Mouse (Mus musculus): ENCODE results near the gene Gle1. TPM values are rescaled to one million over a fixed set of nuclear protein-coding genes. Genes with fewer than 3 reads are reported as not detected.
"Not testable (repeated sequence)": the region's sequence is repeated elsewhere in the genome, so short reads cannot be mapped to it uniquely, and the experiment has no call there.

Gle1 gene
- total and polyA plus RNA-seq, 2 experiments from 2014 or later, result 57.4 to 62.3 TPM

- Histone ChIP-seq H3K9me3 (ENCODE audit: low read length) (no peaks in the 10 kb centered on the region), H3K4me2 (ENCODE audit: low read depth) (no peak overlapping the region), H3K4me1 (ENCODE audit: insufficient read depth) (no peaks in the 10 kb centered on the region), H3K9ac (no peak overlapping the region), H3K36me3 (ENCODE audit: insufficient read depth) (peaks cover 85% of the 10 kb centered on the region), H3K4me3 (ENCODE audit: low read depth, low read length) (no peak overlapping the region), H3K27me3 (ENCODE audit: insufficient read depth, low read length) (no peaks in the 10 kb centered on the region), H3K27ac (ENCODE audit: low read depth, low read length) (no peak overlapping the region)
- 68% methylated on average over 2 of the region's 2 CpGs for WGBS
- TF ChIP-seq CTCF (IDR thresholded peaks at IDR 0.05; ENCODE audit: low read depth), result no peak
- ATAC-seq (no peak), DNase-seq (no peak)
Observed at GRCm38 (mm10) chr2:29897366-29897765, 37.9 kb upstream of the Gle1 start.

- peaks cover 85% of the 10 kb centered on the region for H3K36me3 ChIP-seq (ENCODE audit: insufficient read depth)
- H3K9ac ChIP-seq, result no peak overlapping the region
- H3K27ac ChIP-seq (ENCODE audit: low read depth, low read length), result no peak overlapping the region
- no peaks in the 10 kb centered on the region for H3K9me3 ChIP-seq (ENCODE audit: low read length)
- no peak for ATAC-seq
- H3K4me3 ChIP-seq (ENCODE audit: low read depth, low read length), result no peak overlapping the region
- H3K27me3 ChIP-seq (ENCODE audit: insufficient read depth, low read length), result no peaks in the 10 kb centered on the region
- no peaks in the 10 kb centered on the region for H3K4me1 ChIP-seq (ENCODE audit: insufficient read depth)
- TF ChIP-seq CTCF (IDR thresholded peaks at IDR 0.05; ENCODE audit: low read depth), result no peak
- no peak overlapping the region for H3K4me2 ChIP-seq (ENCODE audit: low read depth)
- WGBS, result 79% methylated on average over 1 of the region's 1 CpGs
- no peak for DNase-seq
Observed at GRCm38 (mm10) chr2:29898081-29898480, 37.1 kb upstream of the Gle1 start.

DNA sequence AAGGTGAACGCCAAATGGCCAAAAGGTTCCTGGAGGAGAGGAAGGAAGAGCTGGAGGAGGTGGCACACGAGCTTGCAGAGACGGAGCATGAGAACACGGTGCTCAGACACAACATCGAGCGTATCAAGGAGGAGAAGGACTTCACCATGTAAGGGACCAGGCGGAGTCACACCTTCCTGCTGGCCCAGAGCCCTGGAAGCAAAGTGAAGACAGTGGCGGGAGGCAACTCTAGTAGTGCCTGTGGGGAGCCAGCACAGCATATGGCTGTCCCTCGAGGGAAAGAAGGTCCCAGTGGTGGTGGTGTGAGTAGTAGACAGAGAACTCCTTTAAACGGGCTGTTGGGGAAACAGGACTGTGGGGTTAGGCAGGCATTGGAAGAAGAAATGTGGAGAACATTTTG is 33.0 kb upstream of the Gle1 start:
- no peak overlapping the region for H3K4me2 ChIP-seq (ENCODE audit: low read depth)
- no peaks in the 10 kb centered on the region for H3K4me1 ChIP-seq (ENCODE audit: insufficient read depth)
- WGBS, result 91% methylated on average over 10 of the region's 10 CpGs
- H3K27me3 ChIP-seq (ENCODE audit: insufficient read depth, low read length), result no peaks in the 10 kb centered on the region
- peaks cover 86% of the 10 kb centered on the region for H3K36me3 ChIP-seq (ENCODE audit: insufficient read depth)
- no peak overlapping the region for H3K4me3 ChIP-seq (ENCODE audit: low read depth, low read length)
- ATAC-seq, result no peak
- DNase-seq, result no peak
- H3K27ac ChIP-seq (ENCODE audit: low read depth, low read length), result no peak overlapping the region
- no peaks in the 10 kb centered on the region for H3K9me3 ChIP-seq (ENCODE audit: low read length)
- no peak for TF ChIP-seq CTCF (IDR thresholded peaks at IDR 0.05; ENCODE audit: low read depth)
- no peak overlapping the region for H3K9ac ChIP-seq

DNA sequence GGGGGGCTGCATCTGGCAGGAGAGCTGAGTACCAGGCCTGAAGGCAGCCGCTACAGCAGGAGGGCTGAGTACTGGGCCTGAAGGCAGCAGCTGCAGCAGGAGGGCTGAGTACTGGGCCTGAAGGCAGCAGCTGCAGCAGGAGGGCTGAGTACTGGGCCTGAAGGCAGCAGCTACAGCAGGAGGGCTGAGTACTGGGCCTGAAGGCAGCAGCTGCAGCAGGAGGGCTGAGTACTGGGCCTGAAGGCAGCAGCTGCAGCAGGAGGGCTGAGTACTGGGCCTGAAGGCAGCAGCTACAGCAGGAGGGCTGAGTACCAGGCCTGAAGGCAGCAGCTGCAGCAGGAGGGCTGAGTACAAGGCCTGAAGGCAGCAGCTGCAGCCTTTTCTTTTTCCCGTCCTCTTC is 27.1 kb upstream of the Gle1 start:
- not testable (repeated sequence) for H3K9me3 ChIP-seq (ENCODE audit: low read length); H3K4me2 ChIP-seq (ENCODE audit: low read depth); ATAC-seq; H3K27ac ChIP-seq (ENCODE audit: low read depth, low read length); H3K4me1 ChIP-seq (ENCODE audit: insufficient read depth); H3K27me3 ChIP-seq (ENCODE audit: insufficient read depth, low read length); DNase-seq; H3K4me3 ChIP-seq (ENCODE audit: low read depth, low read length); H3K9ac ChIP-seq
- peaks cover 75% of the 10 kb centered on the region for H3K36me3 ChIP-seq (ENCODE audit: insufficient read depth)
- 92% methylated on average over 2 of the region's 2 CpGs for WGBS

DNA sequence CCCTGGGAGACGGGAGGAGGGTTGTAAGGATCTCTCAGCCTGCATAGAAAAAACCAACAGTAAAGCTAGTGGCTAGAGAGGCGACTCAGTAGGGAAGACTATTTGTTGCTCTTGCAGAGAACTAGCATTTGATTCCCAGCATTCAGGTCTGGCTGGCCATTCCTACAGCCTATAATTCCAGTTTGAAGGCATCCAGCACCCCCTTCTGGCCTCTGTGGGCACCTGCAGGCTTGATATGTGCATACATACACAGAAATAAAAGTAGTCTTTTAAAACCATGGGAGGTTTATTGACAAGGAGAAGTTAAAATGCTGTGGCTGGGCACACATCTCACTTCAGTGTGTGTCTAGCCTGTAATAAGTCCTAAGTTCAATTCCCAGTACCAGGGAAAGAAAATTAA is 25.2 kb upstream of the Gle1 start:
- Histone ChIP-seq H3K36me3 (ENCODE audit: insufficient read depth) (peaks cover 74% of the 10 kb centered on the region), H3K27ac (ENCODE audit: low read depth, low read length) (no peak overlapping the region), H3K4me1 (ENCODE audit: insufficient read depth) (no peaks in the 10 kb centered on the region), H3K9ac (no peak overlapping the region), H3K4me2 (ENCODE audit: low read depth) (no peak overlapping the region), H3K9me3 (ENCODE audit: low read length) (no peaks in the 10 kb centered on the region), H3K27me3 (ENCODE audit: insufficient read depth, low read length) (no peaks in the 10 kb centered on the region), H3K4me3 (ENCODE audit: low read depth, low read length) (no peak overlapping the region)
- no peak for DNase-seq
- 93% methylated on average over 2 of the region's 2 CpGs for WGBS
- no peak for ATAC-seq
- 0 out of 2 replicates have a peak, but pooled peaks have one; percentile 21 for TF ChIP-seq CTCF (IDR thresholded peaks at IDR 0.05; ENCODE audit: low read depth)

DNA sequence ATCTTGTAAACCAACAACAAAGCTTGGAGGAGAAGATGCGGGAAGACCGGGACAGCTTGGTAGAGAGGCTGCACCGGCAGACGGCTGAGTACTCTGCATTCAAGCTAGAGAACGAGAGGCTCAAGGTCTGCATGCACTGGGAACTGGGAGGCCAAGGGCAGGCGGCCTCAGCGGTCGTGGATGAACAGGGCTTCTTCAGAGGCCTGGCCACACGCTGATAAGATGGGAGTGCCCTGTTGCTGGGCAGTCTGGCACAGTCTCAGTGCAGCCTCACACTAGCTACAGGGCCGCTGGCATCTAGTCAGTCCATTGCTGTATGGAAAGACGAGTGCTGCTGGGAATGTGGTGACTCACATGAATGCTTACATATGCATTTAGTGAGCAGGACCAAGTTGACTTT is 17.6 kb upstream of the Gle1 start:
- no peak overlapping the region for H3K9ac ChIP-seq
- H3K27me3 ChIP-seq (ENCODE audit: insufficient read depth, low read length), result no peaks in the 10 kb centered on the region
- TF ChIP-seq CTCF (IDR thresholded peaks at IDR 0.05; ENCODE audit: low read depth), result no peak
- H3K4me3 ChIP-seq (ENCODE audit: low read depth, low read length), result no peak overlapping the region
- ATAC-seq (no peak), DNase-seq (no peak)
- no peaks in the 10 kb centered on the region for H3K4me1 ChIP-seq (ENCODE audit: insufficient read depth)
- no peaks in the 10 kb centered on the region for H3K9me3 ChIP-seq (ENCODE audit: low read length)
- no peak overlapping the region for H3K27ac ChIP-seq (ENCODE audit: low read depth, low read length)
- 92% methylated on average over 11 of the region's 11 CpGs for WGBS
- no peak overlapping the region for H3K4me2 ChIP-seq (ENCODE audit: low read depth)
- peaks cover 80% of the 10 kb centered on the region for H3K36me3 ChIP-seq (ENCODE audit: insufficient read depth)

- Histone ChIP-seq H3K27ac (ENCODE audit: low read depth, low read length) (no peak overlapping the region), H3K27me3 (ENCODE audit: insufficient read depth, low read length) (no peaks in the 10 kb centered on the region), H3K4me1 (ENCODE audit: insufficient read depth) (no peaks in the 10 kb centered on the region), H3K9ac (no peak overlapping the region), H3K4me2 (ENCODE audit: low read depth) (no peak overlapping the region), H3K4me3 (ENCODE audit: low read depth, low read length) (no peak overlapping the region), H3K9me3 (ENCODE audit: low read length) (no peaks in the 10 kb centered on the region), H3K36me3 (ENCODE audit: insufficient read depth) (peaks cover 83% of the 10 kb centered on the region)
- ATAC-seq (no peak), DNase-seq (no peak)
- no peak for TF ChIP-seq CTCF (IDR thresholded peaks at IDR 0.05; ENCODE audit: low read depth)
- WGBS, result 59% methylated on average over 11 of the region's 11 CpGs
Observed at GRCm38 (mm10) chr2:29922011-29922410, 13.2 kb upstream of the Gle1 start.

GRCm38 (mm10) chr2:29926542-29926941 is 8.7 kb upstream of the Gle1 start:
- Histone ChIP-seq H3K4me1 (ENCODE audit: insufficient read depth) (no peaks in the 10 kb centered on the region), H3K27me3 (ENCODE audit: insufficient read depth, low read length) (no peaks in the 10 kb centered on the region), H3K9ac (no peak overlapping the region), H3K4me2 (ENCODE audit: low read depth) (no peak overlapping the region), H3K27ac (ENCODE audit: low read depth, low read length) (no peak overlapping the region), H3K4me3 (ENCODE audit: low read depth, low read length) (no peak overlapping the region), H3K36me3 (ENCODE audit: insufficient read depth) (peaks cover 86% of the 10 kb centered on the region), H3K9me3 (ENCODE audit: low read length) (no peaks in the 10 kb centered on the region)
- ATAC-seq (no peak), DNase-seq (no peak)
- WGBS, result 96% methylated on average over 5 of the region's 5 CpGs
- no peak for TF ChIP-seq CTCF (IDR thresholded peaks at IDR 0.05; ENCODE audit: low read depth)

Data from forebrain, postnatal 0 days (tissue).